Mouse (Mus musculus): Measurements from ENCODE around the gene Ifit1.

Gene Ifit1

DNA sequence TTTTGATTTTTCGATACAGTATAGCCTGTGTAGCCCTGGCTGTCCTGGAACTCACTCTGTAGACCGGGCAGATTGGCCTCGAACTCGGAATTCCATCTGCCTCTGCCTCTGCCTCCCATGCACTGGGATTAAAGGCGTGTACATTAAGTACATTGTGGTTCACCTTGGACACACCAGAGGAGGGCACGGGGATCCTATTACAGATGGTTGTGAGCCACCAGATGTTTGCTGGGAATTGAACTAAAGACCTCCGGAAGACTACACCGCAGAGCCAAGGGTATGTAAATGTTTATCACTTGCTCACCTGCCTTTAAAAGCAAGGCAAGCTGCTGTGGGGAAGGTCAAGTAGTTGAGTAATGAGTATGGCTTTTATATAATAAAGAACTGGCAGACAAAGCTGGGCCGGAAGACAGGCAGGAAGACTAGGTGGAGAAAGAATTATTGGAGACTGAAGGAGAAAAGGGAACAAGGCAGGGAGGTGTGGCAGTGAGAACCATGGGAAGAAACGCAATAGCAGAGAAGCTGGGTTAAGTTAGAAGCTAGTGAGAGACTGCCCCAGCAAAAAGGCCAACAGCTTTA lies 14.6 kb downstream of the Ifit1 start:
- DNase-seq (ENCODE audit: low spot score) = no peak

DNA sequence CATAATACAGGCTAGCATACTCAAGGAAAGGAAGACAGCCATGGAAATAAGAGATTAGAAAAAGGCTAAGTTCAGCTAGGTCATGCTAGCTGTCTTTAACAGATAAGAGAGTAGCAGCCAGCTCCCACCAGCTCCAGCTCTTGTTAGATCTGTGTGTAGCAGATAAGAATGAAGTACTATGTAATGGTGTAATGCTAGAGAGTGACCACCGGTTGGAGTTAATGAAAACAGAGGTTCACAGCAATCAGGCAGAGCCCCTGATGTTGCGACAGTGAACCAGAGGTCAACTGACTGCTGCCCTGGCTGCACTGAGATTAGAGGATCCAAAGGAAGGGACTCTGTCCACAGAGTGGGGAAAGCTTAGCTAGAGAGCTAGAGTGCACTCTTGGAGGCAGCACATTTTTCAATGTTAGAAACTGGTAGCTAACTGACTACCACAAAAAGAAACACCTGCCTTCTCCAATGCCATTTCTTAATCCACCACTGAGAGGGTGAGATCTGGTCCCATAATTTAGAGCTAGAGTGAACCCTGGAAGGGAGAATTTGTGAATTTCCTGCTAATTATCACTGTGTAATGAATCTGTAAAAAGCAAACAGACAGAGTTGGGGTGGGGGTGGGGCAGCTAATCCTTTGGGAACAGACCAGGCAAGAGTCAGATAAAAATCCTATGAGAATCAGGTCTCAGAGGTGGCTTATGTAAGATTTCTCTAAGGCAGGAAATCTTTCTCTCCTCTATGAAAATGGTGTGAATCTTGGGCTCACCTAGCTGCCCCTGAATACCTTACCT lies 16.0 kb downstream of the Ifit1 start:
- no peak for DNase-seq (ENCODE audit: low spot score)

DNA sequence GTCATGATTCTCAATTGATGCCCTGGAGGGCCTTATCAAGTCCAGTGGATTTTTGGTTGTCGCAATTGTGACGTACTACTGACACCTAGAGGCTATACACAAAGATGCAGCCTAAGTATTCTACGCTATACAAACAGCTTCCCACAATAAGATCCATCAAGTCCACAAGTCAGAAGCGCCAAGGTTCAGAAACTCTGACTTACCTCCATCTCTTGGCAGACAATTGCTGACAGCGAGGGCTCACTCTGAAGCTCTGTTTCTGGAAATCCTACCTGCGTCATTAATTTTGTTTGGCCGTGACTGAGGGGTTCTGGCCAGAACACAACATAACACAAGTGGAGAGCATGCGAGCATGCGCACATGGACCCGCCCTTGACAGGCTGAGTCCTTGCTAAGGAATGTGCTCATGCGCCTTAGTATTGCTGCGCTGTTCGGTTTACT lies 21.4 kb downstream of the Ifit1 start:
- DNase-seq (ENCODE audit: low spot score) = no peak

GRCm38 (mm10) chr19:34662740-34663139 lies 22.1 kb downstream of the Ifit1 start:
- no peak for DNase-seq (ENCODE audit: low spot score)

GRCm38 (mm10) chr19:34666127-34666526 lies 25.5 kb downstream of the Ifit1 start:
- DNase-seq (ENCODE audit: low spot score) = peak; percentile 14

DNA sequence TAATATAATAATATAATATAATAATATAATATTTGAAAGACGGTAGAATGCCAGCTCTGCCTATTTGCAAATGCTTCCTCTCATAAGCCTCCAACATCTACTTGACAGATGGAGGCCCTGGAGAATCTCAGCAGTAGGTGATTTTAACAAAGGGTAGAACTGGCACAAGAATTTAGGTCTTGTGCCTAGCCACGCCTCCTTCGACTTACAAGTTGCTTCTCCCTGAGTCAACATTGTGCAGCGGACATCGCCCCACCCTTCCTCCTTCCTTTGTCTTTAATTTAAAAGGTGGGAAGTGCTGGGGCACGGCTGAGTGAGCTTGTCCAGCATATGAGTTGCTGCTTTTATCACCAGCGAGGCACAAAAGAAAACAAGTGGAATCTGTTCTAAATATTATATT lies 32.8 kb downstream of the Ifit1 start:
- no peak for DNase-seq (ENCODE audit: low spot score)

DNA sequence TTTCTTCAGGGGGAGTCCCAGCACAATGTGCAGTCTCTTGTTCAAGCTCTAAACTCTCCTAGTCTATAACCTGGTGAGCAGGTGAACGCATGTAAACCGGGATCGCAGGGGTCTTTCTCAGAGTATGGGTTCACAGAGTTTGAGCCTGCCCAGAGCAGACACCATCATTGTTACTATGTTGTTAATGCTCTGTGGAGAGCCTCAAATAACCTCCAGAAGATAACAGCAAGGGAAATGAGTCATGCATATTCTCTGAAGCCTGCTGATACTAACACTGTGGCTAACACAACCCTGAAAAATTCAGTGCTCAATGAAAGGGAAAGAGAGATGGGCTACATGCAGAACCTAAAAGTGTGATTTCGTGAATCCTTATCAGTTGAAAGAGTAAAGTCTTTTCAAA lies 37.8 kb downstream of the Ifit1 start:
- DNase-seq (ENCODE audit: low spot score) = no peak

DNA sequence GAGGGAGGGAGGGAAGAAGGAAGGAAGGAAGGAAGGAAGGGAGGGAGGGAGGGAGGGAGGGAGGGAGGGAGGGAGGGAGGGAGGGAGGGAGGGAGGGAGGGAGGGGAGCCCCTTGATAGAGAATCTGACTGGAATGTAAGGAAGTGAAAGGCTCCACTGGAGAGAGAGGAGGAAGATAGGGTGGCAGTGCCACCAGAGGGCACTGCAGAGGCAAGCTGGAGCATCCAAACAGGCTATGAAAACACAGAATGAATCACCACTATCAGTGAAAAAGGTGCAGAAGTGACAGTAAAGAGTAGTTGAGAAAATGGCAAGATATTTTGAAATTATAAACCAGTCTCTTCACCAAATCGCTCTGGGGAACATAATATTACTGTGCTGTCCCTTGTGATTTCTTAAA lies 44.2 kb downstream of the Ifit1 start:
- DNase-seq (ENCODE audit: low spot score) = no peak

DNA sequence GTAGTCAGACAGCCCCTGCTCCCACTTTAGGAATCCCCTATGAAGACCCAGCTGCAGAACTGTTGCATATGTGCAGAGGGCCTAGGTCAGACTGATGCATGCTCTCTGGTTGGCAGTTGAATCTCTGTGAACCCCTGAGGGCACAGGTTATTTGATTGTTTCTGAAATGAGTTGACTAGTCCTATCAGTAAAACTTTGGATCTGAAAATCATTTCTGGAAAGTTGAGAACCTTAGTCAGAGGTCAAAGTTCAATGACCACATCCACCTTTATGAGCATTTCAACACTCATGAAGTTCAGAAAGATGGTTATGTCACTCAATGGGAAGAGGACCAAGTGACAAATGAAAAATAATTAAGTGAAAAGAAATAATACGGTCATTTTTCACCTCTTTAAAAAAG lies 44.9 kb downstream of the Ifit1 start:
- no peak for DNase-seq (ENCODE audit: low spot score)

DNA sequence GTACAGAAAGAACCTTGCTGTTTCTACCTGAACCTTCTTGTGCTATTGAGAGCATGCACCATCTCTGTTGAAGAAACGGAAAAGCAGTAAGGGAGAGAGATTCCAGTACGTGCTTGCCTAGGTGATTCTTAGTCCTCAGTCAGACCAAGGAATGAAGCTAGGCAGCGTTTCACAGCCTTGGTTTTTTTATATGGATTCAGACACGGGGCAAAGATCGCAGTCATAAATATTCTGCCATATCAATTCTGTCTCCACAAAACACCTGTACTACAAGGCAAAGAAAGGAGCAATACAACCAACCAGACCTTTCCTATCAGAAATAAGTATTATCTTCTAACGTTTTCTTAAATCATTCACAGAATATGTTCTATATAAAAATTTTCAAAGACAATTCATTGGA lies 50.7 kb downstream of the Ifit1 start:
- DNase-seq (ENCODE audit: low spot score) = no peak

DNA sequence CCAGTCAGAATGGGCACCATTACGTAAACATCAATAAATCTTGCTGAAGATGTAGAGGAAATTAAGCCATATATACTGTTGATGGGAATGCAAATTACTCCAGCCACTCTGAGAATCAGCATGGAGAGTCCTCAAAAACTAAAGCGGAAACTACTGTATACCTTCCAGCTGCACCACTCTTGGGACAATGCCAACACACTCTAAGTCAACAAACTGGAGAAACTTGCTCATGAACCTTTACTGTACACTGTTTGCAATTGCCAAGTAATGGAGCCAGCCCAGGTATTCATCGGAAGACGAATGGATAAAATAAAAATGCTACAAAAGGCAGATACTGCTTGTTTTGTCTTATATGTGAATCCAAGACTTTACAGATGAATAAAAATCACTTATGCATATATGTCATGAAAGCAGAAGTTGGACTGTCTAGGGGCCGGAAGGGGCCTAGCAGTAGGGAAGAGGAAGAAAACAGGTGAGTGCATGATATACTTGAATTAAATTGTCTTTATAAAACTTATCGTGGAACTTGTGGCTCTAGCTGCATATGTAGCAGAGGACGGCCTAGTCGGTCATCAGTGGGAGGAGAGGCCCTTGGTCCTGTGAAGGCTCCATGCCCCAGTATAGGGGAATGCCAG lies 55.8 kb downstream of the Ifit1 start:
- DNase-seq (ENCODE audit: low spot score) = no peak

GRCm38 (mm10) chr19:34697461-34697860 lies 56.8 kb downstream of the Ifit1 start:
- no peak for DNase-seq (ENCODE audit: low spot score)

- no peak for DNase-seq (ENCODE audit: low spot score)
These were observed 57.8 kb downstream of the Ifit1 start for GRCm38 (mm10) chr19:34698432-34698831.

- no peak for DNase-seq (ENCODE audit: low spot score)
These were observed 58.2 kb downstream of the Ifit1 start for GRCm38 (mm10) chr19:34698852-34699251.

DNA sequence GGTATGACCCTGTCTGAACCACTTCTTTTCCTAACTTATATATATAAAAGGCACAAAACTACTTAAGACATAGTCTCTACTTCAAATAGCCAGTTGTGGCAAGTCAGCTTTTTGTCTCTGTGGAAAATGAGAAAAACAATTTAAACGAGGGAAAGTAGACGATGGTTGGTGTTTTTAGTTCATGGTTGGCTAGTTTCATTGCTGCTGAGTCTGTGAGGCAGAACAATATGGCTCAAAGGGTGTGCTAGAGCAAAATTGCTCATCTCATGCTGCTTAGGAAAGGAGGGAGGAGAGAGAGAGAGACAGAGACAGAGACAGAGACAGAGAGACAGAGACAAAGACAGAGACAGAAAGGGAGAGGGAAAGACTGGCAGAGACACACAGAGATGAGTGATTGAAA lies 58.6 kb downstream of the Ifit1 start:
- no peak for DNase-seq (ENCODE audit: low spot score)

Measured in urinary bladder, postnatal 10 days (tissue).